Mouse (Mus musculus): Measurements from ENCODE around the gene Vmn1r65. TPM values are rescaled to one million over a fixed set of nuclear protein-coding genes. Genes with fewer than 3 reads are reported as not detected.
"Not testable (repeated sequence)": the region's sequence is repeated elsewhere in the genome, so short reads cannot be mapped to it uniquely, and the experiment has no call there.

The Vmn1r65 gene
- not detected in 2 replicates for polyA plus RNA-seq (2014; fragmentation: Nextera tagmentation; extraction: Ambion mirVana)

GRCm38 (mm10) chr7:6010910-6011309 lies at the start of gene Vmn1r65:
Gene Vmn1r65, minus strand, starts transcription at chr7:6011010.
- Histone ChIP-seq H3K27me3 (replicated peaks; ENCODE audit: control insufficient read depth, insufficient read depth, low read length) (no peaks in the 10 kb centered on the region), H3K9ac (ENCODE audit: low read length) (no peak within 1 kb of the TSS), H3K4me2 (ENCODE audit: low read length) (no peak within 1 kb of the TSS), H3K4me3 (ENCODE audit: low read depth, low read length) (no peak within 1 kb of the TSS), H3K9me3 (replicated peaks; ENCODE audit: control insufficient read depth, low read length) (no peaks in the 10 kb centered on the region; the same call in 1 of the 2 replicates), H3K27ac (ENCODE audit: low read depth, low read length) (no peak within 1 kb of the TSS), H3K4me1 (ENCODE audit: control insufficient read depth, insufficient read depth, low read length) (no peaks in the 10 kb centered on the region), H3K36me3 (ENCODE audit: control insufficient read depth, insufficient read depth, low read length) (no peaks in the 10 kb centered on the region)
- ATAC-seq = no peak
- no peak for DNase-seq (ENCODE audit: low spot score)
- 94% methylated on average over 1 of the region's 1 CpGs for WGBS

GRCm38 (mm10) chr7:6044861-6045260 lies 34.1 kb upstream of the Vmn1r65 start, which contains the start of gene Nlrp4c:
Gene Nlrp4c, plus strand, starts transcription at chr7:6045161.
- no peak for DNase-seq (ENCODE audit: low spot score)
- H3K9me3 ChIP-seq (replicated peaks; ENCODE audit: control insufficient read depth, low read length) = no peaks in the 10 kb centered on the region
- 92% methylated on average over 11 of the region's 11 CpGs for WGBS
- no peak within 1 kb of the TSS for H3K27ac ChIP-seq (ENCODE audit: low read depth, low read length)
- ATAC-seq = no peak
- no peak within 1 kb of the TSS for H3K4me2 ChIP-seq (ENCODE audit: low read length)
- H3K9ac ChIP-seq (ENCODE audit: low read length) = no peak within 1 kb of the TSS
- no peak within 1 kb of the TSS for H3K4me3 ChIP-seq (ENCODE audit: low read depth, low read length)
- no peaks in the 10 kb centered on the region for H3K27me3 ChIP-seq (replicated peaks; ENCODE audit: control insufficient read depth, insufficient read depth, low read length)
- H3K4me1 ChIP-seq (ENCODE audit: control insufficient read depth, insufficient read depth, low read length) = no peaks in the 10 kb centered on the region
- no peaks in the 10 kb centered on the region for H3K36me3 ChIP-seq (ENCODE audit: control insufficient read depth, insufficient read depth, low read length)

- H3K4me1 ChIP-seq (ENCODE audit: control insufficient read depth, insufficient read depth, low read length); H3K27me3 ChIP-seq (replicated peaks; ENCODE audit: control insufficient read depth, insufficient read depth, low read length); H3K9me3 ChIP-seq (replicated peaks; ENCODE audit: control insufficient read depth, low read length); ATAC-seq; H3K4me2 ChIP-seq (ENCODE audit: low read length); DNase-seq (ENCODE audit: low spot score); H3K4me3 ChIP-seq (ENCODE audit: low read depth, low read length); H3K9ac ChIP-seq (ENCODE audit: low read length); H3K27ac ChIP-seq (ENCODE audit: low read depth, low read length); H3K36me3 ChIP-seq (ENCODE audit: control insufficient read depth, insufficient read depth, low read length): not testable (repeated sequence)
- WGBS = 92% methylated on average over 4 of the region's 4 CpGs
These were observed 28.4 kb downstream of the Vmn1r65 start for GRCm38 (mm10) chr7:5982426-5982825.

- WGBS = 74% methylated on average over 2 of the region's 2 CpGs
- H3K4me1 ChIP-seq (ENCODE audit: control insufficient read depth, insufficient read depth, low read length); DNase-seq (ENCODE audit: low spot score); H3K9me3 ChIP-seq (replicated peaks; ENCODE audit: control insufficient read depth, low read length); ATAC-seq; H3K27ac ChIP-seq (ENCODE audit: low read depth, low read length); H3K27me3 ChIP-seq (replicated peaks; ENCODE audit: control insufficient read depth, insufficient read depth, low read length); H3K9ac ChIP-seq (ENCODE audit: low read length); H3K36me3 ChIP-seq (ENCODE audit: control insufficient read depth, insufficient read depth, low read length); H3K4me2 ChIP-seq (ENCODE audit: low read length); H3K4me3 ChIP-seq (ENCODE audit: low read depth, low read length): not testable (repeated sequence)
These were observed 38.3 kb downstream of the Vmn1r65 start for GRCm38 (mm10) chr7:5972546-5972945.

Other genes with a start within 250 kb of the Vmn1r65 start
- gene Vmn1r63, start 205.6 kb downstream of the Vmn1r65 start, polyA plus RNA-seq (2014; fragmentation: Nextera tagmentation; extraction: Ambion mirVana) = not detected in 2 replicates
- gene Vmn1r64, start 126.5 kb downstream of the Vmn1r65 start, polyA plus RNA-seq (2014; fragmentation: Nextera tagmentation; extraction: Ambion mirVana) = not detected in 2 replicates
- gene Nlrp4c, start 34.2 kb upstream of the Vmn1r65 start, polyA plus RNA-seq (2014; fragmentation: Nextera tagmentation; extraction: Ambion mirVana) = not detected in 2 replicates
- gene Zfp787, start 145.0 kb upstream of the Vmn1r65 start, polyA plus RNA-seq (2014; fragmentation: Nextera tagmentation; extraction: Ambion mirVana) = 12.6 and 13.8 TPM in 2 replicates
- gene Zfp444, start 161.2 kb upstream of the Vmn1r65 start, polyA plus RNA-seq (2014; fragmentation: Nextera tagmentation; extraction: Ambion mirVana) = 88.2 and 96.3 TPM in 2 replicates
- not detected in 2 replicates for gene Galp, start 186.1 kb upstream of the Vmn1r65 start, polyA plus RNA-seq (2014; fragmentation: Nextera tagmentation; extraction: Ambion mirVana)
- gene Zscan5b, start 211.3 kb upstream of the Vmn1r65 start, polyA plus RNA-seq (2014; fragmentation: Nextera tagmentation; extraction: Ambion mirVana) = not detected in 2 replicates
- gene Epp13, start 241.7 kb upstream of the Vmn1r65 start, polyA plus RNA-seq (2014; fragmentation: Nextera tagmentation; extraction: Ambion mirVana) = not detected in 2 replicates